Mouse (Mus musculus) erythroblast, embryonic 14.5 days (primary cell): ENCODE results near the gene Fgfr3.

Source experiments
- GATA1 ChIP-seq: IDR thresholded peaks from 2 replicates; pipeline ENCODE4 v1.6.1; 2012; ENCODE audit warnings: low read length, inconsistent platforms, mixed read lengths
- TAL1 ChIP-seq: IDR thresholded peaks from 3 replicates; pipeline ENCODE4 v1.6.1; 2012; ENCODE audit warnings: low read length, inconsistent platforms, mixed read lengths

- TF ChIP-seq TAL1 = no peak
- TF ChIP-seq GATA1 = no peak
Observed at GRCm38 (mm10) chr5:33723641-33724465, 2.4 kb downstream of the Fgfr3 start.
